ENCODE assay signal across 7 mouse cellular contexts in the genomic region with DNA sequence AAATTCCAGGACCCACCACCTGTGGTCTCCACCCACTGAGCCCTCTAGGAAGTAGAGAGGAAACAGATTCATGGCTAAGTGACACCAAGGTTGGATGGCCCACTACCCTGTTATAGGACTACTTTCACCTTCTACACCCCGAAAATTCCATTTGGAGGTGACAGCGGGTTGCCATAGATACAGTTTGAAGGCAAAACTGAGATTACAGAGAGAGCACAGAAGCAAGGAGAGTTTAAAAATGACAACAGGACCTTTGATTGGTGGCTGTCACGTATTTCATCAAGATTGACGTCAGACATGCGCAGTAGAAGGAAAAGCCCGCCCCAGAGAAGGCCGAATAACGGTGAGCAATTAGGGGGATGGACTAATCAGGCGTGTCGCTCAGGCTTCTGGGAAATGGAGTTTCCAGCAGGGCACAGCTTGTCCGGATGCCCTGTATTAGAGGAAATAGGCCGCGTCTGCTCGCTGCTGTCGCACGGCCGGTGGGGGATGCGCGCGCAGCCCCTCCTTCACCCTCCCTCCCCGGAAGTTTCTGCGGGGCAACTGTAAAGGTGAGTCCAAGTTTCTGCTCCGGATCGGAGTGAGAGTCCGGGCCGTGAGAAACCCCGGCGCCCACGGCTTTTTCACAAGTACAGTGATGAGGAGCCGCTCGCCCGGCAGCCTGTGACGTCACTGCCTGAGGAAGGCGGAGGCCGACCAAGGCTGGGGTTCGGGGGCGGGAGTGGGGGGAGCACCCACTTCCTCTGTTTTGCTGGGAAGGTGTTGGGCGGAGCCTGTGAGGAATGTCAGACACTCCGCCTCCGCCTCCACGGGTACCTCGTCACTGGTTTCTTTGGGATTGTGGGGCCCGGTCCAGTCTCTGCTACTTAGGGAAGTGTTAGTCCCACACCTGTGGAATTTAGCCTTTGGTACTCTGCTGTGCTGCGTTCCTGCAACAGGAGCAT. TPM values are rescaled to one million over a fixed set of nuclear protein-coding genes. Genes with fewer than 3 reads are reported as not detected.
DNase-seq lines count a peak whose midpoint lies in the region; ATAC-seq and TF ChIP-seq lines count a peak whose summit lies in the region.

TSS of gene Vrk3 (plus strand) at position 313 of the 944 bp plus-strand sequence.

- peaks cover 32% of the 10 kb centered on the region for H3K4me1 ChIP-seq in embryonic facial prominence, embryonic 10.5 days
- peaks cover 5% of the 10 kb centered on the region; the same call in 1 of the 2 replicates for H3K4me1 ChIP-seq in intestine, postnatal 0 days (replicated peaks; ENCODE audit: control insufficient read depth, insufficient read depth, low read length)
- H3K4me1 ChIP-seq in midbrain, embryonic 12.5 days = peaks cover 30% of the 10 kb centered on the region
- peaks cover 8% of the 10 kb centered on the region for H3K4me1 ChIP-seq in small intestine, adult 2 months (ENCODE audit: control insufficient read depth, insufficient read depth, insufficient read length, low read length)

- peak; percentile 61; the same call in 1 of the 2 replicates for TF ChIP-seq POLR2A in small intestine, adult 2 months (IDR thresholded peaks at IDR 0.05; ENCODE audit: low read depth, low read length)

- no peaks in the 10 kb centered on the region for H3K27me3 ChIP-seq in embryonic facial prominence, embryonic 10.5 days (replicated peaks; ENCODE audit: low read depth, poor library complexity, severe bottlenecking)
- H3K27me3 ChIP-seq in intestine, postnatal 0 days (replicated peaks; ENCODE audit: control insufficient read depth, insufficient read depth, low read length) = no peaks in the 10 kb centered on the region
- no peaks in the 10 kb centered on the region for H3K27me3 ChIP-seq in midbrain, embryonic 12.5 days
- H3K27me3 ChIP-seq in small intestine, adult 2 months (ENCODE audit: control insufficient read depth, insufficient read depth, low read length) = no peaks in the 10 kb centered on the region

- H3K36me3 ChIP-seq in embryonic facial prominence, embryonic 10.5 days (replicated peaks) = peaks cover 15% of the 10 kb centered on the region
- H3K36me3 ChIP-seq in intestine, postnatal 0 days (ENCODE audit: control insufficient read depth, insufficient read depth) = peaks cover 13% of the 10 kb centered on the region
- peaks cover 14% of the 10 kb centered on the region for H3K36me3 ChIP-seq in midbrain, embryonic 12.5 days
- peaks cover 8% of the 10 kb centered on the region for H3K36me3 ChIP-seq in small intestine, adult 2 months (ENCODE audit: control insufficient read depth, insufficient read depth, low read length)

- ATAC-seq in intestine, postnatal 0 days = peak; percentile 98
- peak; percentile 96 for ATAC-seq in midbrain, embryonic 12.5 days (ENCODE audit: low FRiP score, low read depth)

- under 1% methylated on average over 44 of the region's 44 CpGs for WGBS in embryonic facial prominence, embryonic 10.5 days
- WGBS in intestine, postnatal 0 days = under 1% methylated on average over 44 of the region's 44 CpGs
- under 1% methylated on average over 44 of the region's 44 CpGs for WGBS in midbrain, embryonic 12.5 days
- under 1% methylated on average over 44 of the region's 44 CpGs for WGBS in small intestine, adult 2 months

- H3K9me3 ChIP-seq in embryonic facial prominence, embryonic 10.5 days = no peaks in the 10 kb centered on the region
- no peaks in the 10 kb centered on the region for H3K9me3 ChIP-seq in intestine, postnatal 0 days (ENCODE audit: control insufficient read depth)
- no peaks in the 10 kb centered on the region for H3K9me3 ChIP-seq in midbrain, embryonic 12.5 days

- intact Hi-C loops in left cerebral cortex, postnatal 4 days (cut with DNase I) = no loop called here

- TF ChIP-seq CTCF in intestine, postnatal 0 days (IDR thresholded peaks at IDR 0.05; ENCODE audit: low read depth) = no peak
- TF ChIP-seq CTCF in small intestine, adult 2 months (IDR thresholded peaks at IDR 0.05; ENCODE audit: extremely low read depth, insufficient read length, insufficient replicate concordance, low read depth, low read length) = no peak

- DNase-seq in adrenal gland, postnatal 10 days = peak; percentile 95
- DNase-seq in embryonic facial prominence, embryonic 10.5 days (ENCODE audit: low spot score) = peak; percentile 97
- DNase-seq in gonadal fat pad, adult 2 months (ENCODE audit: low read depth) = peak; percentile 79
- DNase-seq in left cerebral cortex, postnatal 4 days = peak; percentile 96

- H3K4me3 ChIP-seq in embryonic facial prominence, embryonic 10.5 days = peak within 1 kb of the TSS; percentile 69
- peak within 1 kb of the TSS; percentile 49 for H3K4me3 ChIP-seq in intestine, postnatal 0 days (ENCODE audit: low read depth, low read length)
- peak within 1 kb of the TSS; percentile 76 for H3K4me3 ChIP-seq in midbrain, embryonic 12.5 days
- H3K4me3 ChIP-seq in small intestine, adult 2 months (ENCODE audit: low read depth, low read length) = peak within 1 kb of the TSS; percentile 83

- peak within 1 kb of the TSS; percentile 50 for H3K9ac ChIP-seq in intestine, postnatal 0 days (ENCODE audit: low read depth, low read length)
- peak within 1 kb of the TSS; percentile 62 for H3K9ac ChIP-seq in midbrain, embryonic 12.5 days (replicated peaks)

- H3K27ac ChIP-seq in embryonic facial prominence, embryonic 10.5 days (replicated peaks) = peak within 1 kb of the TSS; percentile 89
- H3K27ac ChIP-seq in intestine, postnatal 0 days (ENCODE audit: low read depth, low read length) = peak within 1 kb of the TSS; percentile 79
- H3K27ac ChIP-seq in midbrain, embryonic 12.5 days (replicated peaks) = peak within 1 kb of the TSS; percentile 76
- peak within 1 kb of the TSS; percentile 89 for H3K27ac ChIP-seq in small intestine, adult 2 months (ENCODE audit: insufficient read depth, low read depth, low read length)

- H3K4me2 ChIP-seq in intestine, postnatal 0 days (replicated peaks; ENCODE audit: low read depth) = peak within 1 kb of the TSS; percentile 73
- H3K4me2 ChIP-seq in midbrain, embryonic 12.5 days (replicated peaks) = peak within 1 kb of the TSS; percentile 80

RNA-seq across cellular contexts. Expression of gene Vrk3, which starts in this region (rescaled TPM):
- total RNA-seq in adrenal gland, postnatal 10 days (2021) = 10 to 100 TPM; 34.3 to 40.2 TPM
- polyA plus RNA-seq in embryonic facial prominence, embryonic 10.5 days (2016; fragmentation: Nextera tagmentation; extraction: Ambion mirVana) = 37.5 and 39.3 TPM in 2 replicates
- 40.0 and 40.6 TPM in 2 replicates for polyA plus RNA-seq in gonadal fat pad, adult 2 months (2012; rRNA removed)
- polyA plus RNA-seq in intestine, postnatal 0 days (2015; fragmentation: Nextera tagmentation; extraction: Ambion mirVana) = 35.1 and 37.0 TPM in 2 replicates
- 10 to 100 TPM; 19.6 to 25.9 TPM for total RNA-seq in left cerebral cortex, postnatal 4 days (2021)
- 38.4 and 43.7 TPM in 2 replicates for polyA plus RNA-seq in midbrain, embryonic 12.5 days (2016; fragmentation: Nextera tagmentation; extraction: Ambion mirVana)
- 20.4 and 40.3 TPM in 2 replicates for polyA plus RNA-seq in small intestine, adult 2 months (2012; rRNA removed)

Comparison
In these comparisons a context has a peak if more than half of its experiments do, and no peak if none do; other contexts are left out.
1. Peak in every context shown above with its lines: DNase-seq, ATAC-seq, H3K4me3 ChIP-seq and H3K27ac ChIP-seq.